12 mouse cellular contexts compared by ENCODE assay signal in genomic region chr13:70192101-70193025, GRCm38 (mm10).
DNase-seq lines count a peak whose midpoint lies in the region; ATAC-seq lines count a peak whose summit lies in the region.
"Had no signal": no experiment of that assay in that cellular context is flagged by ENCODE, and none has a peak within 500 bp of the region (broad histone marks: within the 10 kb centered on the region; RNA-seq: fewer than 3 reads in every experiment).

No protein-coding gene starts in this region.

- H3K9ac ChIP-seq in hindbrain, embryonic 14.5 days = no peak overlapping the region
- H3K9ac ChIP-seq in kidney, embryonic 15.5 days = no peak overlapping the region

- DNase-seq in hindbrain, embryonic 14.5 days (ENCODE audit: low spot score) = peak; percentile 54
- DNase-seq in hindbrain, embryonic 10.5 days (ENCODE audit: low spot score) = no peak
- DNase-seq in R1 (ENCODE audit: low read depth, low spot score) = peak; percentile 13
- DNase-seq in frontal cortex, postnatal 36 days (ENCODE audit: low spot score in 2 of 2) = peak; percentile 24 to 55
- peak; percentile 23 to 47 for DNase-seq in left cerebral cortex, postnatal 36 days (ENCODE audit: low spot score in 2 of 2)
- DNase-seq in thymus, postnatal 0 days (ENCODE audit: low spot score) = no peak
- no peak for DNase-seq in gastrocnemius, postnatal 4 days (ENCODE audit: low spot score in 2 of 2)
- DNase-seq: cerebellum, postnatal 25 days; heart, postnatal 10 days; lung, postnatal 10 days had no signal

- H3K4me2 ChIP-seq in hindbrain, embryonic 14.5 days (replicated peaks) = no peak overlapping the region
- H3K4me2 ChIP-seq in kidney, embryonic 15.5 days = no peak overlapping the region

- H3K27ac ChIP-seq in hindbrain, embryonic 14.5 days = peak overlapping the region; percentile 20; the same call in 1 of the 2 replicates
- no peak overlapping the region for H3K27ac ChIP-seq in hindbrain, embryonic 10.5 days
- no peak overlapping the region for H3K27ac ChIP-seq in kidney, embryonic 15.5 days
- H3K27ac ChIP-seq: limb, embryonic 10.5 days had no signal

- no peaks in the 10 kb centered on the region for H3K9me3 ChIP-seq in hindbrain, embryonic 14.5 days (ENCODE audit: control insufficient read depth, low read length)
- no peaks in the 10 kb centered on the region for H3K9me3 ChIP-seq in hindbrain, embryonic 10.5 days
- H3K9me3 ChIP-seq in kidney, embryonic 15.5 days (replicated peaks) = no peaks in the 10 kb centered on the region
- H3K9me3 ChIP-seq: limb, embryonic 10.5 days had no signal

- 71% methylated on average over 13 of the region's 13 CpGs for WGBS in hindbrain, embryonic 14.5 days
- WGBS in hindbrain, embryonic 10.5 days = 89% methylated on average over 13 of the region's 13 CpGs
- 81% methylated on average over 13 of the region's 13 CpGs for WGBS in kidney, embryonic 15.5 days

- ATAC-seq in hindbrain, embryonic 14.5 days (ENCODE audit: low FRiP score) = peak; percentile 59; the same call in 1 of the 2 replicates
- no peak for ATAC-seq in kidney, embryonic 15.5 days (replicated peaks; ENCODE audit: low FRiP score)

- H3K4me1 ChIP-seq in hindbrain, embryonic 14.5 days (replicated peaks; ENCODE audit: control insufficient read depth, insufficient read depth, low read length) = peaks cover 9% of the 10 kb centered on the region
- H3K4me1 ChIP-seq in hindbrain, embryonic 10.5 days (replicated peaks) = no peaks in the 10 kb centered on the region
- H3K4me1 ChIP-seq in kidney, embryonic 15.5 days = no peaks in the 10 kb centered on the region
- H3K4me1 ChIP-seq: limb, embryonic 10.5 days had no signal

- no peaks in the 10 kb centered on the region for H3K27me3 ChIP-seq in hindbrain, embryonic 14.5 days (ENCODE audit: control insufficient read depth, insufficient read depth, low read length)
- no peaks in the 10 kb centered on the region for H3K27me3 ChIP-seq in hindbrain, embryonic 10.5 days (ENCODE audit: insufficient read depth, poor library complexity, severe bottlenecking)
- no peaks in the 10 kb centered on the region for H3K27me3 ChIP-seq in kidney, embryonic 15.5 days

- H3K4me3 ChIP-seq in hindbrain, embryonic 14.5 days (replicated peaks; ENCODE audit: low read length) = no peak overlapping the region
- H3K4me3 ChIP-seq in hindbrain, embryonic 10.5 days = no peak overlapping the region
- no peak overlapping the region for H3K4me3 ChIP-seq in kidney, embryonic 15.5 days (replicated peaks)
- H3K4me3 ChIP-seq: limb, embryonic 10.5 days had no signal

- H3K36me3 ChIP-seq in hindbrain, embryonic 14.5 days (replicated peaks; ENCODE audit: control insufficient read depth, insufficient read depth) = no peaks in the 10 kb centered on the region
- no peaks in the 10 kb centered on the region for H3K36me3 ChIP-seq in hindbrain, embryonic 10.5 days
- no peaks in the 10 kb centered on the region for H3K36me3 ChIP-seq in kidney, embryonic 15.5 days
- H3K36me3 ChIP-seq: limb, embryonic 10.5 days had no signal

- intact Hi-C loops in left cerebral cortex, postnatal 36 days (cut with DNase I) = loop anchor here (10.0 kb wide), 1 partner anchor 102 kb away; no protein-coding TSS in a partner anchor

Comparison
In these comparisons a context has a peak if more than half of its experiments do, and no peak if none do; other contexts are left out.
1. DNase-seq: peak in hindbrain, embryonic 14.5 days (single experiment), R1 (single experiment), frontal cortex, postnatal 36 days (2 of 2) and left cerebral cortex, postnatal 36 days (2 of 2); none in hindbrain, embryonic 10.5 days (single experiment), thymus, postnatal 0 days (single experiment) and gastrocnemius, postnatal 4 days (0 of 2).